Mouse (Mus musculus) liver, adult 2 months (tissue): ENCODE results near the gene Zc3h14.

ENCODE experiments used
- CTCF ChIP-seq: fragments of 200-500 bp; IDR thresholded peaks from 2 replicates; pipeline ENCODE4 v1.5.1; 2011; ENCODE audit warnings: low read depth, low read length, control low read depth
- POLR2A ChIP-seq: fragments of 200-500 bp; IDR thresholded peaks from 2 replicates; pipeline ENCODE4 v1.6.1; 2011; ENCODE audit warnings: low read length, control low read depth; ENCODE audit not compliant: insufficient read depth; ENCODE audit errors: extremely low read depth

DNA sequence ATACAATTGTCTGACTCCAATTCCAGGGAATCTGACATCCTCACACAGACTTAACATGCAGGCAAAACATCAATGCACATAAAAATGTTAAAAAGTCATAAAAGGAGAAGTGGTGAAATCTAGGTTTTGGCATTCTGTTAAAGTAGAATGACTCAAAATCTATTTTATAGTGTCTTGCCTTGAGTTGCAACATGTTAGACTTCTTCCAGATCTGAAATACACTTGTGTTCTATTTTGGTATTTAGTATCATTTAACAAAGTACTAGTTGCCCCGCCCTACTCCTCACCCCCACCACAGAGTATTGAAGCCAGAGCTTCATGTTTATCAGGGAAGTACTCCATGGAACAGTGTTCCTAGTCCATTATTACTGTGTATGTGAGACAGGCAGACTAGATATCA, 37.5 kb downstream of the Zc3h14 start:
- TF ChIP-seq CTCF (no peak), POLR2A (no peak)
